Mouse (Mus musculus): Measurements from ENCODE around the gene Ano9. TPM values are rescaled to one million over a fixed set of nuclear protein-coding genes. Genes with fewer than 3 reads are reported as not detected.

Gene Ano9
- polyA plus RNA-seq, 1 experiment from 2014 or later: 2.5 TPM

- H3K27ac ChIP-seq (replicated peaks): peak overlapping the region; percentile 93
- WGBS: 1% methylated on average over 59 of the region's 59 CpGs
These were observed 13.6 kb upstream of the Ano9 start for GRCm38 (mm10) chr7:141131024-141131820.

DNA sequence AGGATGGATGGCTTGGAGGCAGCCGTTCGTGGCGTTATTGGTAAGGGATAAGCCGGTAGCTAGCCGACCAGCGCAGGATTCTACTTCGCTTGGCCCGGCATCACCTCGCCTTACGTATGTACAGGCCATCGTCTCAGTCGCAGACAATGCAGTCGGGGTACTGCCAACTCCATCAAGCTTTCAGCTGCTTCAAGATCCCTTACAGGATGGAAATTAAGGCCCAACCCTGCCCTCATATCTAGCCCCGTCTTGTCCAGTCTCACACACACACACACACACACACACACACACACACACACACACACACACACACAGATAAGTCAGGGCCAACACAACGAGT is 5.9 kb upstream of the Ano9 start:
- 4% methylated on average over 15 of the region's 15 CpGs for WGBS
- DNase-seq (ENCODE audit: low spot score): no peak
- H3K4me1 ChIP-seq: peaks cover 12% of the 10 kb centered on the region
- H3K4me3 ChIP-seq: peak overlapping the region; percentile 59
- H3K36me3 ChIP-seq (replicated peaks): no peaks in the 10 kb centered on the region
- no peaks in the 10 kb centered on the region for H3K9me3 ChIP-seq
- peak overlapping the region; percentile 84 for H3K27ac ChIP-seq (replicated peaks)
- H3K27me3 ChIP-seq (replicated peaks; ENCODE audit: low read depth, poor library complexity, severe bottlenecking): peaks cover 2% of the 10 kb centered on the region

More at GRCm38 (mm10) chr7:141131024-141131820, 13.6 kb upstream of the Ano9 start:
- peaks cover 22% of the 10 kb centered on the region for H3K4me1 ChIP-seq
- H3K9me3 ChIP-seq: no peaks in the 10 kb centered on the region
- DNase-seq (ENCODE audit: low spot score): peak; percentile 97
- peaks cover 25% of the 10 kb centered on the region for H3K36me3 ChIP-seq (replicated peaks)
- no peaks in the 10 kb centered on the region for H3K27me3 ChIP-seq (replicated peaks; ENCODE audit: low read depth, poor library complexity, severe bottlenecking)
- H3K4me3 ChIP-seq: peak overlapping the region; percentile 84

DNA sequence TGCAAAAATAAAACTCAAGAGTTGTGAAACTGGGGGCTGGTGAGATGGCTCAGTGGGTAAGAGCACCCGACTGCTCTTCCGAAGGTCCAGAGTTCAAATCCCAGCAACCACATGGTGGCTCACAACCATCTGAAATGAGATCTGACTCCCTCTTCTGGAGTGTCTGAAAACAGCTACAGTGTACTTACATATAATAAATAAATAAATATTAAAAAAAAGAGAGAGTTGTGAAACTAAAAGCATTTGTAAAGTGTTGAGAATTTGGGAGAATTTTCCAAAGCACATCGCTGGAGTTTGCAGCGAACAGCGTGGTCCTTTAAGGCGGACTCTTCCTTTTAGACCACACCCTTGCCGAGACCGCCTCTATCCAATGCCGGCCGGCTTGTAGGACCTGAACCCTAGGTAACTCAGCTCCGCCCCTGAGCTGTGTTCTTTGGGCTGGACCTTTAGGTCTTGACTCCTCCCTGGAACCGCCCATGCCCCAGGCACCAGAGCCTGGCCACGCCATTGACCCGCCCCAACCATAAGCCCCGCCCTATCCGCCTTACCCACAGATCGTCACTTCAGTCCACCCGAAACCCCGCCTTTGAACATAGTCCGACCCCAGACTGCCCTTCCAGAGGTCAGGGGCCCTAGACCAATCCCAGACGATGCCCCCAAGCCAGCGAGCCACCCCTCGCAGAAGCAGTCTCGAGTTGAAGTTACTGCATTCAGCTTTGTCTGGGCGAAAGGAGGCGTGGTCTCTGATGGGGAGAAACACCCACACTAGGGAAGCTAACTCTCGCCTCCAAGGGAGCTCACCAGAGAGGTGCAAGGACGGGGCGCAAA is 5.3 kb upstream of the Ano9 start:
- H3K4me1 ChIP-seq: peaks cover 14% of the 10 kb centered on the region
- peak overlapping the region; percentile 84 for H3K27ac ChIP-seq (replicated peaks)
- H3K9me3 ChIP-seq: no peaks in the 10 kb centered on the region
- peaks cover 7% of the 10 kb centered on the region for H3K27me3 ChIP-seq (replicated peaks; ENCODE audit: low read depth, poor library complexity, severe bottlenecking)
- H3K36me3 ChIP-seq (replicated peaks): no peaks in the 10 kb centered on the region
- WGBS: 2% methylated on average over 29 of the region's 29 CpGs
- H3K4me3 ChIP-seq: peak overlapping the region; percentile 59
- peak; percentile 99 for DNase-seq (ENCODE audit: low spot score)

DNA sequence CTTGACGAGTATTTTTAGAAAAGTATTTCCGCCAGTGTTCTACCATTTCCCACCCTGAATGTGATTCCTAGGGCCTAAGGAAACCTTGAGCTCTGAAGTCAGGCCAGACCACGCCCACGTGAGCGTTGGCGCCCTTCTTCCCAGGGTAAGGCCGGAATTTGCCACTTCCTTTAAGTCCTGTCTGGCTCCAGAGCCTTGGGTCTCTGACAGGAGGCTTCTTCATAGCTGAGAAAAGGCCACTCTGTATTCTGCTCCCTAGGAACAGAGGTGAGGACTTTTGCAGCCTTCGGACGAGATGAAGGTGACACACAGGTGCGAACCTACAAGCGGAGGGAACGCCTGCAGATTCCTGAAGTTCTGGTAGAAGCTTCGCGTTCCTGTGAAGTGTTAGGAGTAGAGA is 4.6 kb upstream of the Ano9 start, which contains the start of gene Ptdss2:
Gene Ptdss2, plus strand, starts transcription at position 138 of the 400 bp plus-strand sequence.
- peak; percentile 23 for DNase-seq (ENCODE audit: low spot score)
- H3K4me1 ChIP-seq: peaks cover 19% of the 10 kb centered on the region
- no peaks in the 10 kb centered on the region for H3K9me3 ChIP-seq
- H3K36me3 ChIP-seq (replicated peaks): no peaks in the 10 kb centered on the region
- peak within 1 kb of the TSS; percentile 59 for H3K4me3 ChIP-seq
- 45% methylated on average over 14 of the region's 14 CpGs for WGBS
- H3K27ac ChIP-seq (replicated peaks): peak within 1 kb of the TSS; percentile 84
- H3K27me3 ChIP-seq (replicated peaks; ENCODE audit: low read depth, poor library complexity, severe bottlenecking): peaks cover 14% of the 10 kb centered on the region

GRCm38 (mm10) chr7:141121051-141121531 is 3.5 kb upstream of the Ano9 start:
- 77% methylated on average over 5 of the region's 5 CpGs for WGBS
- Histone ChIP-seq H3K27ac (replicated peaks) (no peak overlapping the region), H3K9me3 (no peaks in the 10 kb centered on the region), H3K4me3 (no peak overlapping the region), H3K36me3 (replicated peaks) (no peaks in the 10 kb centered on the region), H3K4me1 (peaks cover 19% of the 10 kb centered on the region), H3K27me3 (replicated peaks; ENCODE audit: low read depth, poor library complexity, severe bottlenecking) (peaks cover 25% of the 10 kb centered on the region)
- no peak for DNase-seq (ENCODE audit: low spot score)

GRCm38 (mm10) chr7:141120605-141121004 is 3.0 kb upstream of the Ano9 start:
- H3K27me3 ChIP-seq (replicated peaks; ENCODE audit: low read depth, poor library complexity, severe bottlenecking): peaks cover 28% of the 10 kb centered on the region
- no peak for DNase-seq (ENCODE audit: low spot score)
- H3K36me3 ChIP-seq (replicated peaks): no peaks in the 10 kb centered on the region
- H3K4me1 ChIP-seq: peaks cover 19% of the 10 kb centered on the region
- no peaks in the 10 kb centered on the region for H3K9me3 ChIP-seq
- no peak overlapping the region for H3K27ac ChIP-seq (replicated peaks)
- H3K4me3 ChIP-seq: no peak overlapping the region
- 89% methylated on average over 3 of the region's 3 CpGs for WGBS

- Histone ChIP-seq H3K9me3 (no peaks in the 10 kb centered on the region), H3K36me3 (replicated peaks) (no peaks in the 10 kb centered on the region), H3K27ac (replicated peaks) (no peak overlapping the region), H3K27me3 (replicated peaks; ENCODE audit: low read depth, poor library complexity, severe bottlenecking) (peaks cover 34% of the 10 kb centered on the region), H3K4me3 (no peak overlapping the region), H3K4me1 (peaks cover 19% of the 10 kb centered on the region)
- DNase-seq (ENCODE audit: low spot score): no peak
- 74% methylated on average over 3 of the region's 3 CpGs for WGBS
These were observed 1.9 kb upstream of the Ano9 start for GRCm38 (mm10) chr7:141119487-141119886.

DNA sequence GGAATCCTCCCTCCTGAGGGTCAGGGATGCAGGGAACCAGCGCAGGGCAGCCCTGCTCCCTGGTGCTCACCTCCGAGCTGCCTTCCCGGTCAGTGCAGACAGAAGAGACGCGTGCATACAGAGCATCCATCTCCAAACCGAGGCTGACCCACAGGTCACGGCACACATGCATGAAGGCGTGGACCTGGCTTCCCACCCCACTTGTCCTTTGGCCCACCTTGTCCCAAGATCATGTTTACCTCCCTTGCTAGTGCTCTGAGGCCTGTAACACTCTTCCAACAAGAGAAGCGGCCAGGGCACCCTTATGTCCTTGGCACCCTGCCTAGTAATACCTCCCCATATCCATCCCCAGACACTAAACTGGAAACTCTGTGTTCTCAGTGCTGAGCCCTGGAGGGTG is 1.7 kb downstream of the Ano9 start:
- H3K4me3 ChIP-seq: no peak overlapping the region
- peaks cover 8% of the 10 kb centered on the region; the same call in 1 of the 2 replicates for H3K4me1 ChIP-seq
- no peak overlapping the region for H3K27ac ChIP-seq (replicated peaks)
- H3K27me3 ChIP-seq (replicated peaks; ENCODE audit: low read depth, poor library complexity, severe bottlenecking): peaks cover 34% of the 10 kb centered on the region
- WGBS: 90% methylated on average over 9 of the region's 9 CpGs
- no peak for DNase-seq (ENCODE audit: low spot score)
- no peaks in the 10 kb centered on the region for H3K9me3 ChIP-seq
- H3K36me3 ChIP-seq (replicated peaks): no peaks in the 10 kb centered on the region

DNA sequence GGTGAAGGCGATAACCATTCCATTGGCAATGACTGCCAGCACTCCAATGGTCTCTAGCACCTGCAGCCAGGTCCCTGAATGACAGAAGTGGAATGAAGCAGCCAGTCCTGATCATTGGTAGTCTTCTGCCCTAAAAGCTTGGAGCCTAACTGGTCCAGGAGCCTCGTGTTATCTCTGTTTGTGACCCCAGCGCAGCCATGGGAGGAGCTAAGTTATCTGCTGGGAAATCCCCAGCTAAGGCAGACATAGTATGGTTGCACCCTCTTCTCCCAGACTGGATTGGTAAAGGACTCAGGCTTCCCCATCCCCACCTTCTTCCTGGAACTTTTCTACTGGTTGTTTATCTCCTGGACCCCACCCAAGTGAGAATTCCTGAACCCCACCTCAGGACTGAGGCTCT is 14.4 kb downstream of the Ano9 start:
- Histone ChIP-seq H3K27me3 (replicated peaks; ENCODE audit: low read depth, poor library complexity, severe bottlenecking) (peaks cover 57% of the 10 kb centered on the region), H3K36me3 (replicated peaks) (no peaks in the 10 kb centered on the region), H3K27ac (replicated peaks) (no peak overlapping the region), H3K4me3 (no peak overlapping the region), H3K9me3 (no peaks in the 10 kb centered on the region), H3K4me1 (peaks cover 13% of the 10 kb centered on the region)
- WGBS: 77% methylated on average over 3 of the region's 3 CpGs
- no peak for DNase-seq (ENCODE audit: low spot score)

- DNase-seq (ENCODE audit: low spot score): peak; percentile 61
- 1% methylated on average over 56 of the region's 56 CpGs for WGBS
- Histone ChIP-seq H3K36me3 (replicated peaks) (no peaks in the 10 kb centered on the region), H3K9me3 (no peaks in the 10 kb centered on the region), H3K4me3 (peak within 1 kb of the TSS; percentile 58), H3K4me1 (peaks cover 20% of the 10 kb centered on the region), H3K27me3 (replicated peaks; ENCODE audit: low read depth, poor library complexity, severe bottlenecking) (peaks cover 80% of the 10 kb centered on the region), H3K27ac (replicated peaks) (peak within 1 kb of the TSS; percentile 7)
These were observed 17.5 kb downstream of the Ano9 start, which contains the start of gene Sigirr for GRCm38 (mm10) chr7:141099911-141100691. Gene Sigirr (minus strand): TSS chr7:141100572.

GRCm38 (mm10) chr7:141097177-141097576 is 20.4 kb downstream of the Ano9 start:
- Histone ChIP-seq H3K4me1 (peaks cover 34% of the 10 kb centered on the region), H3K36me3 (replicated peaks) (no peaks in the 10 kb centered on the region), H3K9me3 (no peaks in the 10 kb centered on the region), H3K27ac (replicated peaks) (no peak overlapping the region), H3K4me3 (no peak overlapping the region), H3K27me3 (replicated peaks; ENCODE audit: low read depth, poor library complexity, severe bottlenecking) (peaks cover 88% of the 10 kb centered on the region)
- no peak for DNase-seq (ENCODE audit: low spot score)
- 81% methylated on average over 5 of the region's 5 CpGs for WGBS

DNA sequence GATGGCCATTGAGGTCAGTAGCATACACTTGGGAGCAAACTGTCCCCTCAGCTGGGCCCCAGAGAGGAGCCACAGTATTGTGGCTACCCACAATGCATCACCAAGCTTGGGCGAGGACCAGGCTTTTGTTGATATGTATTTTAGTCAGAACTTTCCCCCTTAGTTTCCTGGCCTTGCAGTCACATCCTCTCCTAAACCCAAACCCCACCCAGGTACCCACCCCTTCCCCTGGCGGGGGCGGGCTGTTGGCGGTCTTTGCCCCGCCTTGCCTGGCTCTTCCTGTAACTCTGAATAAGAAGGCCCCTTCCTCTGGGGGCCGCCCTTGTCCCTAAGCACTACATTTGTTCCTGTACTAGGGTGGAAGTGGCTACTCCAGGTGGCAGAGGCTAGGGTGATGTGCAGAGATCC is 21.0 kb downstream of the Ano9 start:
- Histone ChIP-seq H3K27ac (replicated peaks) (no peak overlapping the region), H3K27me3 (replicated peaks; ENCODE audit: low read depth, poor library complexity, severe bottlenecking) (peaks cover 88% of the 10 kb centered on the region), H3K4me3 (peak overlapping the region; percentile 11; the same call in 1 of the 2 replicates), H3K36me3 (replicated peaks) (no peaks in the 10 kb centered on the region), H3K9me3 (no peaks in the 10 kb centered on the region), H3K4me1 (peaks cover 39% of the 10 kb centered on the region)
- DNase-seq (ENCODE audit: low spot score): peak; percentile 26
- 36% methylated on average over 6 of the region's 6 CpGs for WGBS

All from embryonic facial prominence, embryonic 10.5 days (tissue).